Mouse (Mus musculus) gastrocnemius, postnatal 10 days (tissue): ENCODE measurements around the gene Arhgap23. TPM values are rescaled to one million over a fixed set of nuclear protein-coding genes. Genes with fewer than 3 reads are reported as not detected.

Source experiments
- total RNA-seq, 2 experiments: library from RNA; stranded (reverse); gene quantifications; 2 replicates each; pipeline ENCODE4 v1.2.3; 2021

The Arhgap23 gene
- total RNA-seq, 2 experiments from 2014 or later, result 13.5 to 18.9 TPM

Other genes starting within 250 kb of the Arhgap23 start
- gene Kpnb1, start 227.7 kb upstream of the Arhgap23 start, total RNA-seq, result 10 to 100 TPM; 72.9 to 87.5 TPM
- gene Npepps, start 134.9 kb upstream of the Arhgap23 start, total RNA-seq, result 10 to 100 TPM; 52.1 to 57.5 TPM
- gene Mrpl45, start 99.8 kb upstream of the Arhgap23 start, total RNA-seq, result 10 to 100 TPM; 28.5 to 33.8 TPM
- gene Gpr179, start 63.5 kb upstream of the Arhgap23 start, total RNA-seq, result under 1 TPM; 0.07 to 0.09 TPM
- 10 to 100 TPM; 33.7 to 34.8 TPM for gene Socs7, start 53.0 kb upstream of the Arhgap23 start, total RNA-seq
- gene 4933428G20Rik, start 84.8 kb downstream of the Arhgap23 start, total RNA-seq, result not detected
- 1 to 10 TPM; 1.1 to 1.4 TPM for gene Srcin1, start 160.7 kb downstream of the Arhgap23 start, total RNA-seq
- under 1 TPM; 0.59 to 0.68 TPM for gene Epop, start 214.2 kb downstream of the Arhgap23 start, total RNA-seq
- gene Mllt6, start 247.9 kb downstream of the Arhgap23 start, total RNA-seq, result 10 to 100 TPM; 32.2 to 32.4 TPM